Mouse (Mus musculus) olfactory bulb, adult 2 months (tissue): ENCODE data around the gene Prdx2. TPM values are rescaled to one million over a fixed set of nuclear protein-coding genes. Genes with fewer than 3 reads are reported as not detected.

Source experiments
- H3K27ac ChIP-seq: fragments of 200-500 bp; 2 replicates; pipeline ENCODE4 v1.5.1; 2012; ENCODE audit warnings: low read depth, low read length; ENCODE audit not compliant: insufficient read depth
- H3K4me1 ChIP-seq: fragments of 200-500 bp; 2 replicates; pipeline ENCODE4 v1.6.1; 2012; ENCODE audit warnings: low read length; ENCODE audit not compliant: control insufficient read depth, insufficient read depth
- H3K4me3 ChIP-seq: fragments of 200-500 bp; 2 replicates; pipeline ENCODE4 v1.5.1; 2012; ENCODE audit warnings: mild to moderate bottlenecking, low read depth, low read length, moderate library complexity; ENCODE audit not compliant: insufficient read depth
- CTCF ChIP-seq: fragments of 200-500 bp; IDR thresholded peaks from 2 replicates; pipeline ENCODE4 v1.5.1; 2012; ENCODE audit warnings: low read depth, mild to moderate bottlenecking, low read length, moderate library complexity; ENCODE audit not compliant: insufficient read depth
- POLR2A ChIP-seq: fragments of 200-500 bp; IDR thresholded peaks from 2 replicates; pipeline ENCODE4 v1.6.1; 2012; ENCODE audit warnings: mild to moderate bottlenecking, low read depth, low read length, moderate library complexity; ENCODE audit not compliant: insufficient read depth
- WGBS: fragments of 180-500 bp; shearing (Covaris S2); methylation state at CpG from one replicate; pipeline ENCODE4 v1.1.7; 2018; 5-methylcytosine and 5-hydroxymethylcytosine counted together
- polyA plus RNA-seq: library from polyadenylated mRNA; stranded (reverse); fragments of >200 nt; gene quantifications from 2 replicates; pipeline ENCODE4 v1.2.4, GENCODE M21; 2012; ENCODE audit warnings: low replicate concordance; ENCODE audit not compliant: missing spikeins, insufficient read depth, insufficient read length

Prdx2 gene
- polyA plus RNA-seq, 1 experiment: not detected

DNA sequence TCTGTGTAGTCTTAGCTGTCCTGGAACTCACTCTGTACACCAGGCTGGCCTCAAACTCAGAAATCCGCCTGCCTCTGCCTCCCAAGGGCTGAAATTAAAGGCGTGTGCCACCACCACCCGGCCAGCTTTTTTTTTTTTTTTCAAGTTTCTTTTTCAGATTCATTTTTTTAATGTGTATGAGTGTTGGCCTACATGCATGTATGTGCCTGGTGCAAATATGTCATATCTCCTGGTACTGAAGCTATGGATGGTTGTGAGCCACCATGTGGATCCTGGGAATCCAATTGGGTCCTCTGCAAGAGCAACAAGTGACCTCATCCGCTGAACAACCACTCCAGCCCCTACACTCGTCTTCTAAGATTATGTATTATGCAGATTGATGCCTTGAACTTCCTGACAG is 18.0 kb downstream of the Prdx2 start:
- Histone ChIP-seq H3K4me3 (no peak overlapping the region), H3K27ac (no peak overlapping the region), H3K4me1 (peaks cover 25% of the 10 kb centered on the region)
- TF ChIP-seq CTCF (no peak), POLR2A (no peak)
- 87% methylated on average over 5 of the region's 5 CpGs for WGBS

- 80% methylated on average over 2 of the region's 2 CpGs for WGBS
- peaks cover 25% of the 10 kb centered on the region for H3K4me1 ChIP-seq
- no peak overlapping the region for H3K4me3 ChIP-seq
- TF ChIP-seq POLR2A: no peak
- TF ChIP-seq CTCF: no peak
- no peak overlapping the region for H3K27ac ChIP-seq
These were observed 18.5 kb downstream of the Prdx2 start for GRCm38 (mm10) chr8:84987903-84988302.

GRCm38 (mm10) chr8:84989311-84989731 is 19.9 kb downstream of the Prdx2 start:
- Histone ChIP-seq H3K4me1 (peaks cover 25% of the 10 kb centered on the region), H3K4me3 (no peak overlapping the region), H3K27ac (no peak overlapping the region)
- WGBS: 8% methylated on average over 15 of the region's 15 CpGs
- TF ChIP-seq POLR2A: no peak
- no peak for TF ChIP-seq CTCF

DNA sequence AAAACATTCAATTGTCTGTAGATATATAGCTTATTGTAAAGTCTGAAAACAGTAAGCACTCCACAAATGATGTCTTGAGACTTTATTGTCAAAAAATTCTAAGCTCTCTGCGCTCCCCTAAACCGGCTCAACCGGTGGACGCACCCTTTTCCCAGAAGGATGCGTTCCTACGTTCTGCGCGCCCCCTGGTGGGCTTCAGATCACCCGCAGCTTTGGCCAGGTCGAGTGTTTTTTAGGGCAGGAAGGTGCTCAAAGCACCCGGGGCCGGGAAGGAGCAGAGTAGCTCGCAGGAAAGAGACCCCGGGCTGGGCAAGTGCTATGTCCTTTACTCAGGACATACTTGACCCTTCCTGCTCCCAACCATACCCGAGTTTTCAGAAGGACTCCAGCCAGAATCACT is 20.4 kb downstream of the Prdx2 start:
- Histone ChIP-seq H3K27ac (peak overlapping the region; percentile 53), H3K4me3 (peak overlapping the region; percentile 43), H3K4me1 (peaks cover 22% of the 10 kb centered on the region)
- 0% methylated on average over 15 of the region's 15 CpGs for WGBS
- TF ChIP-seq POLR2A (no peak), CTCF (peak; percentile 91)

DNA sequence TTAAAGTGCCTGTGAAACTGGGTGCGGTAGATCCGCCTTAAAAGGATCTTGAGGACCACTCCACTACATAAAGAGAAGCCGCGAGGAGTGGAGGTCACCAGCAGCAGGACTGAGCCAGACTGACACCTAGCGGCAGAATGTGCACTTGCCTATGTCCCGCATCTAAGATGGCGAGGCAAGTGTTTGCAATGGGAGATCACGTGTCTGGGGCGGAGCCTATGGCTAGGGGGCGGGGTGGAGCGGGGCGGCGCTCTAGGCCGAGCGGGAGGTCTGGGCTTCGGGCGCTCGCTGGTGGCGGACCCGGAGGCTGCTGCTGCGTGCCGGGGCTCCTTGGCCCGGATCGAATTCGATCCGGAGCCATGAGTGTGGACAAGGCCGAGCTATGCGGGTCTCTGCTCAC is 21.0 kb downstream of the Prdx2 start, which contains the start of gene Hook2:
Gene Hook2, plus strand, starts transcription at position 255 of the 400 bp plus-strand sequence.
- H3K27ac ChIP-seq: peak within 1 kb of the TSS; percentile 53
- TF ChIP-seq CTCF (no peak; the same call in 1 of the 2 replicates), POLR2A (peak; percentile 71; the same call in 1 of the 2 replicates)
- peak within 1 kb of the TSS; percentile 66 for H3K4me3 ChIP-seq
- WGBS: under 1% methylated on average over 28 of the region's 28 CpGs
- H3K4me1 ChIP-seq: peaks cover 17% of the 10 kb centered on the region

DNA sequence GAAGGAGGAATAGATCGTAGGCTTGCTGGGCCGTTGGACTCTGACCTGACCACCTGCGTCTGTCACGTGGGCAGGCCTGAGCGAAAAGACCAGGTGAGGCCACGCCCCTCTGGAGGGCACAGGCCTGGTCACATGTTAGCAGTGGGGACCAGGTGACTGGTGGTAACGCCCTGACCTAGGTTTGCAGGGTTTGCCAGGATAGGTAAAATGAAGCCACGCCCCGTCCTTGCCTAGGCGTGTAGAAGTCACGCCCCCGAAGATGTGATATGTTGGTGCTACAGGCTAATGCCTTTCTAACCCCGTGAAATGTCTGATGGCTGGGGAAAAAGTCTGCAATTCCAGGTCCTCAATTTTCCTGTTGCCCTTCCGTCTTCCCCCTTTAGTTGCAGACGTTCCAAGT is 21.4 kb downstream of the Prdx2 start:
- 2% methylated on average over 15 of the region's 15 CpGs for WGBS
- Histone ChIP-seq H3K4me1 (peaks cover 16% of the 10 kb centered on the region), H3K4me3 (peak overlapping the region; percentile 66), H3K27ac (no peak overlapping the region)
- no peak for TF ChIP-seq POLR2A
- TF ChIP-seq CTCF: no peak

DNA sequence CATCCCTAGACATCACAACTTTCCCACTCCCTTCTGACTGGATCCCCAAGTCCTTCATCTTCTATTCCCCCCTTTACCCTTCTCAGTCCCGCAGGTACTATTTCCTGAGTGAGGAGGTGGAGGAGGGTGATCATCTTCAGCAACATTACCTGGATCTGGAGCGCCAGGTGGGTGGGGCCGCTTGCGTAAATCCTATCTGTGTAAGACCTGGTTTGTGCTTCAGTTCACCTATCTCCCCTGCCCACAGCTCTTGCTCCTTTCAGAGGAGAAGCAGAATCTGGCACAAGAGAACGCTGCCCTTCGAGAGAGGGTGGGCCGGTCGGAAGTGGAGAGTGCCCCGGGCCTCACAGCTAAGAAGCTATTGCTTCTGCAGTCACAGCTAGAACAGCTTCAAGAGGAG is 25.0 kb downstream of the Prdx2 start:
- H3K27ac ChIP-seq: no peak overlapping the region
- 96% methylated on average over 9 of the region's 9 CpGs for WGBS
- no peak overlapping the region for H3K4me3 ChIP-seq
- H3K4me1 ChIP-seq: peaks cover 18% of the 10 kb centered on the region
- TF ChIP-seq CTCF (no peak), POLR2A (no peak)

DNA sequence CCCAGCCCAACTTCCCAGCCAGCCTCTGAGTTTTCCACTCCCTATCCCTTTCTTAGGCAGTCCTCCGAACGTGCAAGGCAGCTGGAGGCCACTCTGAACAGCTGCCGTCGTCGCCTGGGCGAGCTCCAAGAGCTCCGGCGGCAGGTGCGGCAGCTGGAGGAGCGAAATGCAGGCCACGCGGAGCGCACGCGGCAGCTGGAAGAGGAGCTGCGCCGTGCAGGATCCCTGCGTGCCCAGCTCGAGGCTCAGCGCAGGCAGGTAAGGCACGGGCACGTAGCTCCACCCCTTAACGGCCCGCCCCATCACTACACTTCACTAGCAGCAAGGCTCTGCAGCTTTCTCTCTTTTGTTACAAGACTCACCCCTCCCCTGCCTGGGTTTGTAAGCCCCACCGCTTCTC is 26.3 kb downstream of the Prdx2 start:
- Histone ChIP-seq H3K4me3 (no peak overlapping the region), H3K4me1 (peaks cover 16% of the 10 kb centered on the region), H3K27ac (no peak overlapping the region)
- no peak for TF ChIP-seq POLR2A
- TF ChIP-seq CTCF: no peak
- 24% methylated on average over 25 of the region's 25 CpGs for WGBS

DNA sequence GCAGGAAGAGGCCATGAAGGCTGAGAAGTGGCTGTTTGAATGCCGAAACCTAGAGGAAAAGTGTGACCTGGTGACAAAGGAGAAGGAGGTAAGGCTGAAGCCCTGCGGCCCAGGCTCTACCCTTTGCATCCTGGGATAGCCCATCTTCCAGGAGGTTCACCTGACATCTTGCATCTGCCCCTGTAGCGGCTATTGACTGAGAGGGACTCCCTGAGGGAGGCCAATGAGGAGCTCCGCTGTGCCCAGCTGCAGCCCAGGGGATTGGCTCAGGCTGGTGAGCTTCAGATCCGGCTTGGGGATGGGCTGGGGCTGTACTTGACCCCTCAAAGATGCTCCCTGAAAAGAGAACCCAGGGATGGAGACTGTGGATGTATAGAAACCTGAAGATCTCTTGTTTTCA is 27.6 kb downstream of the Prdx2 start:
- Histone ChIP-seq H3K27ac (no peak overlapping the region), H3K4me1 (peaks cover 10% of the 10 kb centered on the region), H3K4me3 (no peak overlapping the region)
- 89% methylated on average over 5 of the region's 5 CpGs for WGBS
- TF ChIP-seq POLR2A (no peak), CTCF (no peak)
